Mouse (Mus musculus) kidney, embryonic 14.5 days (tissue): ENCODE measurements around the gene Cd36. TPM values are rescaled to one million over a fixed set of nuclear protein-coding genes. Genes with fewer than 3 reads are reported as not detected.

Experiments
- ATAC-seq: fragments of 200-750 bp; cut with Nextera tagmentation; 2 replicates; pipeline ENCODE4 v1.8.0; 2017; ENCODE audit warnings: moderate number of reproducible peaks, mild to moderate bottlenecking, moderate TSS enrichment, moderate library complexity; ENCODE audit not compliant: low FRiP score, low TSS enrichment
- H3K27ac ChIP-seq: fragments of 300-500 bp; sonication (generic); 2 replicates; pipeline ENCODE4 v1.5.1; 2014; ENCODE audit warnings: low read depth, mild to moderate bottlenecking, low read length, moderate library complexity, mixed read lengths
- H3K27me3 ChIP-seq: fragments of 300-500 bp; sonication (generic); 2 replicates; pipeline ENCODE4 v1.6.1; 2014; ENCODE audit warnings: mild to moderate bottlenecking, low read length; ENCODE audit not compliant: control insufficient read depth, insufficient read depth
- H3K36me3 ChIP-seq: fragments of 300-500 bp; sonication (generic); 2 replicates; pipeline ENCODE4 v1.6.1; 2014; ENCODE audit warnings: low read length, mixed read lengths; ENCODE audit not compliant: control insufficient read depth, insufficient read depth
- H3K4me1 ChIP-seq: fragments of 300-500 bp; sonication (generic); 2 replicates; pipeline ENCODE4 v1.6.1; 2014; ENCODE audit warnings: low read length, mixed read lengths; ENCODE audit not compliant: control insufficient read depth, insufficient read depth
- H3K4me2 ChIP-seq: fragments of 300-500 bp; sonication (generic); replicated peaks from 2 replicates; pipeline ENCODE4 v1.6.1; 2014; ENCODE audit warnings: low read depth, mild to moderate bottlenecking, low read length
- H3K4me3 ChIP-seq: fragments of 300-500 bp; sonication (generic); 2 replicates; pipeline ENCODE4 v1.5.1; 2014; ENCODE audit warnings: mild to moderate bottlenecking, low read length
- H3K9ac ChIP-seq: fragments of 300-500 bp; sonication (generic); 2 replicates; pipeline ENCODE4 v1.6.1; 2014; ENCODE audit warnings: low read depth, mild to moderate bottlenecking, low read length, moderate library complexity
- H3K9me3 ChIP-seq: fragments of 300-500 bp; sonication (generic); 2 replicates; pipeline ENCODE4 v1.6.1; 2016; ENCODE audit warnings: low read length; ENCODE audit not compliant: control insufficient read depth
- WGBS: fragments of 180-500 bp; shearing (Covaris S2); extraction: QIAGEN DNeasy Blood & Tissue Kit; methylation state at CpG from one replicate; pipeline ENCODE4 v1.1.7; 2014; 5-methylcytosine and 5-hydroxymethylcytosine counted together
- polyA plus RNA-seq: library from polyadenylated mRNA; unstranded; fragments of >200 nt; fragmentation: Nextera tagmentation; extraction: Ambion mirVana; gene quantifications from 2 replicates; pipeline ENCODE4 v1.2.1, GENCODE M21; 2014

The Cd36 gene
- polyA plus RNA-seq, 1 experiment from 2014 or later: 6.8 TPM

- no peak overlapping the region for H3K27ac ChIP-seq
- no peaks in the 10 kb centered on the region for H3K36me3 ChIP-seq
- no peaks in the 10 kb centered on the region for H3K9me3 ChIP-seq
- no peaks in the 10 kb centered on the region for H3K27me3 ChIP-seq
- no peak overlapping the region for H3K9ac ChIP-seq
- H3K4me2 ChIP-seq: no peak overlapping the region
- peak; percentile 78 for ATAC-seq
- no peak overlapping the region for H3K4me3 ChIP-seq
- WGBS: 27% methylated on average over 4 of the region's 4 CpGs
- H3K4me1 ChIP-seq: no peaks in the 10 kb centered on the region
Observed at GRCm38 (mm10) chr5:17835302-17836097, 53.1 kb downstream of the Cd36 start.

DNA sequence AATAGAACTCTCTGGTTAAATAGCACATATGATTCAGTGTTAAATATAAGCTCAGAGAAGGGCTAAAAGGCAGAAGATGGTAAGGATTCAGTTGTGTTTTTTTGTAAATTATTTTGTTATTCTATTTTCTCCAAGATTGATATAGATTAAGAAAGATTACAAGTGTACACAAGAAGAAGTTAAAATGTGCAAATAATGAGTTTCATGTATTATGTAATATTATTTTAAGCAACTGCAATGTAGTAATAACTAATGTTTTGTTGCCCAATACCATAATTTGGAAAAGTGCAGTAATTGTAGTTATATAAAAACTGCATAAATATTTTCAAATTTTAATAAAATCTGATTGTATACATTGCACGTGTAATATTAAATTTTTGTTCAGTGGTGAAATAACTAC, 54.8 kb downstream of the Cd36 start:
- H3K4me1 ChIP-seq: no peaks in the 10 kb centered on the region

GRCm38 (mm10) chr5:17830536-17830935, 58.1 kb downstream of the Cd36 start:
- no peak overlapping the region for H3K4me2 ChIP-seq
- H3K4me3 ChIP-seq: no peak overlapping the region
- H3K36me3 ChIP-seq: no peaks in the 10 kb centered on the region
- H3K27me3 ChIP-seq: no peaks in the 10 kb centered on the region
- H3K9ac ChIP-seq: no peak overlapping the region
- H3K4me1 ChIP-seq: no peaks in the 10 kb centered on the region
- no peak overlapping the region for H3K27ac ChIP-seq
- 69% methylated on average over 2 of the region's 2 CpGs for WGBS
- ATAC-seq: no peak
- H3K9me3 ChIP-seq: no peaks in the 10 kb centered on the region

More for the DNA sequence above, 54.8 kb downstream of the Cd36 start:
- no peak overlapping the region for H3K4me2 ChIP-seq
- no peaks in the 10 kb centered on the region for H3K36me3 ChIP-seq
- no peak for ATAC-seq
- H3K9me3 ChIP-seq: no peaks in the 10 kb centered on the region
- no peaks in the 10 kb centered on the region for H3K27me3 ChIP-seq
- no peak overlapping the region for H3K4me3 ChIP-seq
- no peak overlapping the region for H3K27ac ChIP-seq
- 92% methylated on average over 1 of the region's 1 CpGs for WGBS
- no peak overlapping the region for H3K9ac ChIP-seq

DNA sequence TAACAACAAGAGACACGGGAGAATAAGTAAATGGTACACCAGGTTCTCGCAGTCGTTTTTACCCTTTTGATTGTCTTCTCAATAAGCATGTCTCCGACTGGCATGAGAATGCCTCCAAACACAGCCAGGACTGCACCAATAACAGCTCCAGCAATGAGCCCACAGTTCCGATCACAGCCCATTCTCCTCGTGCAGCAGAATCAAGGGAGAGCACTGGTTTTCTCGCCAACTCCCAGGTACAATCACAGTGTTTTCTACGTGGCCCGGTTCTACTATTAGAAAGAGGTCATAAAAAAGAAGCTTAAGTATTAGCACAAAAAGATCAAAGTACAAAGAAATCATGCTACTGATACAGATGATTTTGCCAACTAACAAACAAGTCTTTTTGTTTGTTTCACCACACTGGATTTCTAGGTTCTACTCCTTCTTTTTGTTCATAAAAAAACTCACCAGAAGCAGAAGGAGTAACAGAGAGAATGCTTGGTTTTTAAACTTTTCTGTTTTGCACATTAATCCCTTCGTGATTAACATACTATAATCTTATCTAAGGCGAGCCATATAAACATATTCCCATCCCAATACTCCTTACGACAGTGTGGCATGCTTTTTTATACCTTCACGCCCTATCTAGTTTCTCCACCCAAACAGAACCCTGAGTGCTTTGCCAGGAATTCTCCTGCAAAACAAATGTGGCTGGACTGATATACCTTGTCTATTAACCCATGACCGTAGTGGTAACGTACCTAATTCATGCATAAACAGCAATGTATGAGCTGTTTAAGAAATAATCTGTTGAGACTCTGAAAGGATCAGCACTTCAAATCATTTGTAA, 59.7 kb downstream of the Cd36 start:
- WGBS: 83% methylated on average over 15 of the region's 15 CpGs
- no peaks in the 10 kb centered on the region for H3K27me3 ChIP-seq
- H3K4me3 ChIP-seq: no peak overlapping the region
- H3K9ac ChIP-seq: no peak overlapping the region
- no peak overlapping the region for H3K4me2 ChIP-seq
- ATAC-seq: no peak
- H3K27ac ChIP-seq: no peak overlapping the region
- H3K9me3 ChIP-seq: no peaks in the 10 kb centered on the region
- no peaks in the 10 kb centered on the region for H3K4me1 ChIP-seq
- no peaks in the 10 kb centered on the region for H3K36me3 ChIP-seq

GRCm38 (mm10) chr5:17821395-17821794, 67.2 kb downstream of the Cd36 start:
- Histone ChIP-seq H3K27me3 (no peaks in the 10 kb centered on the region), H3K36me3 (no peaks in the 10 kb centered on the region), H3K27ac (no peak overlapping the region), H3K9me3 (no peaks in the 10 kb centered on the region), H3K4me2 (no peak overlapping the region), H3K9ac (no peak overlapping the region), H3K4me3 (no peak overlapping the region), H3K4me1 (no peaks in the 10 kb centered on the region)
- 39% methylated on average over 1 of the region's 1 CpGs for WGBS
- no peak for ATAC-seq

GRCm38 (mm10) chr5:17820239-17820999, 68.2 kb downstream of the Cd36 start:
- no peak for ATAC-seq
- H3K27me3 ChIP-seq: no peaks in the 10 kb centered on the region
- no peaks in the 10 kb centered on the region for H3K9me3 ChIP-seq
- H3K36me3 ChIP-seq: no peaks in the 10 kb centered on the region
- no peak overlapping the region for H3K4me2 ChIP-seq
- H3K9ac ChIP-seq: no peak overlapping the region
- no peak overlapping the region for H3K27ac ChIP-seq
- WGBS: 90% methylated on average over 2 of the region's 2 CpGs
- no peaks in the 10 kb centered on the region for H3K4me1 ChIP-seq
- H3K4me3 ChIP-seq: no peak overlapping the region

GRCm38 (mm10) chr5:17816170-17816569, 72.4 kb downstream of the Cd36 start:
- no peak for ATAC-seq
- WGBS: 1% methylated on average over 2 of the region's 2 CpGs
- no peaks in the 10 kb centered on the region for H3K36me3 ChIP-seq
- H3K27me3 ChIP-seq: no peaks in the 10 kb centered on the region
- H3K4me3 ChIP-seq: no peak overlapping the region
- H3K9ac ChIP-seq: no peak overlapping the region
- H3K9me3 ChIP-seq: no peaks in the 10 kb centered on the region
- H3K27ac ChIP-seq: no peak overlapping the region
- H3K4me1 ChIP-seq: no peaks in the 10 kb centered on the region
- no peak overlapping the region for H3K4me2 ChIP-seq

- Histone ChIP-seq H3K9me3 (no peaks in the 10 kb centered on the region), H3K4me1 (no peaks in the 10 kb centered on the region), H3K4me2 (no peak overlapping the region), H3K4me3 (no peak overlapping the region), H3K27ac (no peak overlapping the region), H3K27me3 (no peaks in the 10 kb centered on the region), H3K9ac (no peak overlapping the region), H3K36me3 (no peaks in the 10 kb centered on the region)
- 77% methylated on average over 1 of the region's 1 CpGs for WGBS
- no peak for ATAC-seq
Observed at GRCm38 (mm10) chr5:17810336-17810735, 78.3 kb downstream of the Cd36 start.
